Mouse (Mus musculus): ENCODE results near the gene Ttc17. TPM values are rescaled to one million over a fixed set of nuclear protein-coding genes. Genes with fewer than 3 reads are reported as not detected.
"Not testable (repeated sequence)": the region's sequence is repeated elsewhere in the genome, so short reads cannot be mapped to it uniquely, and the experiment has no call there.

Ttc17 gene
- total and polyA plus RNA-seq, 2 experiments from 2014 or later = 19.1 to 22.9 TPM

DNA sequence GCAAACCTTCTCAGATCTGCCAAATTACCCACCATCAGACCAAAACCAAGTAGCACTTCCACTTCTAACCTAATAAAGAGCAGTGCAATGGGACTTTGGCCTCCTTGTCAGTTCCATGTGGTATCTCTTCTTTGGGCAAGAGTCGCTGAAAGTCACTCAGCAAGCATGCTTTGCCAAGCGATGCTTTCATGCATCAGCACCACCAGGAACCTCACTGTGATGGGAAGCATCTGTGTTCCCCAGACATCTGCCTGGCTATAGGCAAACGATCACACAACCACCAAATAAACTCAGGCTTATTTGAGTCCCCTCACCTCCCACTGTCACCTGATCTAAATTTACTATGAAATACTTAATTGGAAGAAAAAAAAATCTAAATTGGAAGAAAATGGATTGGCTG, 5.5 kb downstream of the Ttc17 start:
- Histone ChIP-seq H3K36me3 (ENCODE audit: insufficient read depth, low read length) (no peaks in the 10 kb centered on the region), H3K9ac (replicated peaks; ENCODE audit: low read length) (no peak overlapping the region), H3K27me3 (ENCODE audit: insufficient read depth, low read length) (no peaks in the 10 kb centered on the region), H3K4me3 (ENCODE audit: low read length) (no peak overlapping the region), H3K4me1 (ENCODE audit: insufficient read depth, low read length) (peaks cover 29% of the 10 kb centered on the region), H3K27ac (no peak overlapping the region), H3K4me2 (ENCODE audit: low read depth, low read length) (no peak overlapping the region), H3K9me3 (ENCODE audit: low read length) (no peaks in the 10 kb centered on the region)
- ATAC-seq (no peak), DNase-seq (ENCODE audit: low spot score) (peak; percentile 40)
- WGBS = 60% methylated on average over 3 of the region's 3 CpGs
- TF ChIP-seq CTCF (IDR thresholded peaks at IDR 0.05; ENCODE audit: low read depth) = no peak

DNA sequence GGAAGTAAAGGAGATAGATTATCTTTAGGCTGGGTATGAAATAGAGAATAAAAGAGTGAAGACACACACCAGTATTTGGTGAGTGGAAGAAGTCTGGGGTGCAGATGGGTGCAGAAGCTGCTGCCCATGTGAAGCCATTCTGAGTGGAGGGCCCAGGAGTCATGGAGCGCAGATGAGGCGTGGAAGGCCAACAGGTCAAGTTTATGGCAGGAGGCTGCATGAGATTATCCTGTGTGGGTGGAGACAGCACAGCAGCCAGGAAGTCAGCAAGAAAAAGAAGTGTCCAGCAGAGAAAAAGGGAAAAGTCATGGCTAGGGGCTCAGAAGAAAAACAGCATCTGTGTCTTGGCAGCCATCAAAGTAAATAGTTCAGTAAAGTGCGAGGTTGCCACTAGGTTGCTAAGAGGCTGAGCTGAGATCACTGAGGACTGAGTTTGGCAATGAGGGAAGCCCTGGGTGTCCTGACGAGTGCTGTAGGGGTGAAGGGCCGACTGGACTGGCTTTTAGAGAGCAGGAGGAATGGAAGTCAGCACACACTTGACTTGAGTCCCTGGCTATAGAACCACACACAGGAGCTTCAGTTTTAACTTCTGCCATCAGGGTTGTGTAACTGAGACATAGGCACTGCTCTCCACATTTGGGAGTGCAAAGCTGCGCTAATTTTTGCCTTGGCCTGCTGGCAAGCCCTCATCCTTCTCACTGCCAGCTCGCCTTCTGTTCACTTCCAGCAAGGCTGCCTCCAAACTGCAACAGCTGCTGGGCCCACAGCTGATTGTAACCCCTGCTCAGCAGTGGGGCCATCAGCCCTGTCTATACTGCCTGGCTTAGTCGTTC, 8.1 kb downstream of the Ttc17 start:
- H3K36me3 ChIP-seq (ENCODE audit: insufficient read depth, low read length) = no peaks in the 10 kb centered on the region
- H3K4me1 ChIP-seq (ENCODE audit: insufficient read depth, low read length) = peaks cover 20% of the 10 kb centered on the region
- TF ChIP-seq CTCF (IDR thresholded peaks at IDR 0.05; ENCODE audit: low read depth) = no peak
- ATAC-seq (peak; percentile 93), DNase-seq (ENCODE audit: low spot score) (peak; percentile 82)
- peak overlapping the region; percentile 18; the same call in 1 of the 2 replicates for H3K4me2 ChIP-seq (ENCODE audit: low read depth, low read length)
- no peaks in the 10 kb centered on the region for H3K27me3 ChIP-seq (ENCODE audit: insufficient read depth, low read length)
- WGBS = 28% methylated on average over 8 of the region's 8 CpGs
- no peak overlapping the region for H3K4me3 ChIP-seq (ENCODE audit: low read length)
- H3K27ac ChIP-seq = peak overlapping the region; percentile 67
- no peaks in the 10 kb centered on the region for H3K9me3 ChIP-seq (ENCODE audit: low read length)
- no peak overlapping the region for H3K9ac ChIP-seq (replicated peaks; ENCODE audit: low read length)

DNA sequence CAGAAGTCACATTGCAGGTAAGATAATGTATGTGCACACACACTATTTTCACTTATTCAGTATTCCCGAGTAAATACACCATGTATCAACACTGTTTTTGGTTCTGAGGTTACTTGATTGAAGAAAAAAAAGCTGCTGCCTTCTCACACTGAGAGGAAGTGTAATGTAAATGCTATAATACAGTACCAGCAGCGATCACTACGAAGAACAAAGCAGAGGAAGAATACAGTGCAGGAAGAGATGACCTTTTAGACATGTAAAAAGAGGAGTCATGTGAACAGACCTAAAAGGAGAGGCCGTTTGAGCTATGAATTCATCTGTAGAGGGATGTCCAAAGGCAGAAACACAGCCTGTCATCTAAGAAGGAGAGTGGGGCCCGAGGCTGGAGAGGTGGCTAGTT, 9.0 kb downstream of the Ttc17 start:
- WGBS = 79% methylated on average over 5 of the region's 5 CpGs
- no peak overlapping the region for H3K4me3 ChIP-seq (ENCODE audit: low read length)
- H3K9ac ChIP-seq (replicated peaks; ENCODE audit: low read length) = no peak overlapping the region
- DNase-seq (ENCODE audit: low spot score) = no peak
- peaks cover 20% of the 10 kb centered on the region for H3K4me1 ChIP-seq (ENCODE audit: insufficient read depth, low read length)
- no peaks in the 10 kb centered on the region for H3K36me3 ChIP-seq (ENCODE audit: insufficient read depth, low read length)
- no peaks in the 10 kb centered on the region for H3K27me3 ChIP-seq (ENCODE audit: insufficient read depth, low read length)
- no peak for ATAC-seq
- H3K4me2 ChIP-seq (ENCODE audit: low read depth, low read length) = no peak overlapping the region
- TF ChIP-seq CTCF (IDR thresholded peaks at IDR 0.05; ENCODE audit: low read depth) = no peak
- H3K9me3 ChIP-seq (ENCODE audit: low read length) = no peaks in the 10 kb centered on the region
- H3K27ac ChIP-seq = no peak overlapping the region

DNA sequence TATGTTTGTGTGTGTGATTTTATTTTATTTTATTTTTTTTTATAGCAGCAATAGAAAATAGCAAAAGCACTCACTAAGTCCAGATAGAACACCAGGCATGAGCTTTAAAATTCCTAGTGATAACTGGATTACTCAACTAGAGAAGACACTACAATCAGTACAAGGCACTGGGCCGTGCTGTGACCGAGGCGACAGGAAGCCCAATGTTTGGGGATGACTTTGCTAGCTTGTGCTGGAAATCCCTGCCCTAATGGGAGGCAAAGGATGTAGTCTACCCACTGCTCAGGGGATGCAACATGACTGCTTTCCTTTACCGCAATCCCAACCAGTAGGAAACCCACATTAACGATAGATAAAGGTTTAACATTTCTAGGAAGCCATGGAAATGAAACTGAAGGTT, 10.2 kb downstream of the Ttc17 start:
- TF ChIP-seq CTCF (IDR thresholded peaks at IDR 0.05; ENCODE audit: low read depth) = no peak
- H3K27ac ChIP-seq = no peak overlapping the region

DNA sequence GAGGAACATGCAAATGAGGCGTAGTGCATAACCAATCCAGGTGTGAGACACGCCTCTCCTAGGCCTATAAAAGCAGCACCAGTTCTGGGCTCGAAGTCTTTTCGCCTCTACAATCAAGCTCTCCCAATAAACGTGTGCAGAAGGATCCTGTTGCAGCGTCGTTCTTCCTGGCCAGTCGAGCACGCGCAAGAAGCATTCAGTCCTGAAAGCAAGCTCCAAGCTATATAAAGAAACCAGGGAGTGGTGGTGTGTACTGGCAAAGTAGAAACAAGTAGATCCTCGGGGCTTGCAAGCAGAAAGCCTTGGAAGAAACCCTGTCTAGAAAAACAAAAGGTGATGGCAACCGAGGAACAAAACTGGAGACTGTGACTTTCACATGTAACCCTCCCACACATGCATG, 15.4 kb downstream of the Ttc17 start:
- not testable (repeated sequence) for H3K27ac ChIP-seq; H3K9me3 ChIP-seq (ENCODE audit: low read length); H3K4me2 ChIP-seq (ENCODE audit: low read depth, low read length); ATAC-seq; H3K4me3 ChIP-seq (ENCODE audit: low read length); H3K27me3 ChIP-seq (ENCODE audit: insufficient read depth, low read length); H3K4me1 ChIP-seq (ENCODE audit: insufficient read depth, low read length); H3K36me3 ChIP-seq (ENCODE audit: insufficient read depth, low read length); DNase-seq (ENCODE audit: low spot score); H3K9ac ChIP-seq (replicated peaks; ENCODE audit: low read length)
- WGBS = 95% methylated on average over 10 of the region's 12 CpGs

More for the DNA sequence above, 10.2 kb downstream of the Ttc17 start:
- ATAC-seq (no peak), DNase-seq (ENCODE audit: low spot score) (no peak)
- no peak overlapping the region for H3K9ac ChIP-seq (replicated peaks; ENCODE audit: low read length)
- H3K9me3 ChIP-seq (ENCODE audit: low read length) = no peaks in the 10 kb centered on the region
- no peaks in the 10 kb centered on the region for H3K36me3 ChIP-seq (ENCODE audit: insufficient read depth, low read length)
- no peak overlapping the region for H3K4me2 ChIP-seq (ENCODE audit: low read depth, low read length)
- H3K27me3 ChIP-seq (ENCODE audit: insufficient read depth, low read length) = no peaks in the 10 kb centered on the region
- WGBS = 87% methylated on average over 5 of the region's 5 CpGs
- H3K4me1 ChIP-seq (ENCODE audit: insufficient read depth, low read length) = peaks cover 20% of the 10 kb centered on the region
- no peak overlapping the region for H3K4me3 ChIP-seq (ENCODE audit: low read length)

DNA sequence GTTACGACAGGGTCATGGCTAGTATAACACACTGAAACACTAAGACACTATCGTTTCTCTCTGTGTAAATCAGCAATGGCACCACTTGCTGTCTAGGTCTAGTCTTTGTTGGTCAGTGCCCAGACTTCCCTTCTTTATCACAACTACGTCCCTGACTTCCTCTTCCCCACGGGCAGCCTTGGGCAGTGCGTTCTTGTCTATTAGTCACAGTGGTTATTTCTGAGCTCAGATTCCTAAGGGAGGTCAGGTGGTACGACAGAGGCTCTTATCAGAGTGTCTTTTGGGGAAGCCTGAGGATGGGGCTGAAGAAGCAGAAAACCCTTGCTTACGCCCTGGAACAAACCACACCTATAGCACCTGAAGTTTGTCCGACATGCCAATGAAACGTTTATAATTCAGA, 17.5 kb downstream of the Ttc17 start:
- H3K4me1 ChIP-seq (ENCODE audit: insufficient read depth, low read length) = no peaks in the 10 kb centered on the region
- WGBS = 81% methylated on average over 9 of the region's 9 CpGs

DNA sequence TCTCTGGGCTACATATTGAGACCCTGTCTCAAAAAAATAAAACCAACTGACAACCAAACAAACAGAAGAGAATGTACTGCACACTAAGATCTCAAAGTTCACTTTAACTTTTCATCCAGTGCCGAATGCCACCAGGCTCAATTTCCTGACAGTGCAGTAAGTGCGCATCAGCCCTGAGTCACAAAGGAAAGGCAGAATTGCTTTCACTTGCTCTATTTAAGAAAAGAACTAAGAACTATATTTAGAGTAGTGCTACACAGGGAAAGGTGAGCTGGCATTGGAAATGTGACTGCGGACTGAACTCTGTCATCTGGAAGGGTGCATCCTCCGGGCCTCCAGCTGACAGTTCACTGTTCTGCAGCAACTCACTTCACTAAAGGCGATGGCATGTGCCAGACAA, 18.6 kb downstream of the Ttc17 start:
- Histone ChIP-seq H3K4me3 (ENCODE audit: low read length) (no peak overlapping the region), H3K9ac (replicated peaks; ENCODE audit: low read length) (no peak overlapping the region), H3K4me2 (ENCODE audit: low read depth, low read length) (no peak overlapping the region), H3K36me3 (ENCODE audit: insufficient read depth, low read length) (no peaks in the 10 kb centered on the region), H3K4me1 (ENCODE audit: insufficient read depth, low read length) (no peaks in the 10 kb centered on the region), H3K27me3 (ENCODE audit: insufficient read depth, low read length) (no peaks in the 10 kb centered on the region), H3K9me3 (ENCODE audit: low read length) (no peaks in the 10 kb centered on the region), H3K27ac (no peak overlapping the region)
- no peak for TF ChIP-seq CTCF (IDR thresholded peaks at IDR 0.05; ENCODE audit: low read depth)
- WGBS = 92% methylated on average over 5 of the region's 5 CpGs
- DNase-seq (ENCODE audit: low spot score) (no peak), ATAC-seq (no peak)

More for the DNA sequence above, 17.5 kb downstream of the Ttc17 start:
- no peak overlapping the region for H3K27ac ChIP-seq
- H3K9me3 ChIP-seq (ENCODE audit: low read length) = no peaks in the 10 kb centered on the region
- no peak for DNase-seq (ENCODE audit: low spot score)
- no peak overlapping the region for H3K9ac ChIP-seq (replicated peaks; ENCODE audit: low read length)
- ATAC-seq = no peak
- H3K27me3 ChIP-seq (ENCODE audit: insufficient read depth, low read length) = no peaks in the 10 kb centered on the region
- TF ChIP-seq CTCF (IDR thresholded peaks at IDR 0.05; ENCODE audit: low read depth) = no peak
- no peak overlapping the region for H3K4me2 ChIP-seq (ENCODE audit: low read depth, low read length)
- H3K36me3 ChIP-seq (ENCODE audit: insufficient read depth, low read length) = no peaks in the 10 kb centered on the region
- no peak overlapping the region for H3K4me3 ChIP-seq (ENCODE audit: low read length)

DNA sequence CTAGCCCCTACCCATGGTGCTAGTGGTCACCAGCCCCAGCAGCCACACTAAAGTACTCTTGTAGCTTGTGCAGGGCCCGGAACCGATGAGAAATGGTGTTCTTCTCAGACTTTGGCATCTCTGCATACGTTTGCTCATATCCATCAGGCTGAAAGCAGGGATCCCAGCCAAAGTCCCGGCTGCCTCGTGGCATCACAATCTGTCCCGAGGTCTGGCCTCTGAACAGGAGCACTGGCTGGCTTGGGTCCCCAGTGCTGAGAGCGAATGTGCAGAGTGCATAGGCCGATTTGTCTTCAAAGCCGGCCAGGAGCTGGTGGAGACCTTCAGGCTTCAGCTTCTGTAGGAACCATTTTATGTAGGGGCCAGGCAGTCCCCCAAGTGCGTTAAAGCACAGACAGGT, 22.0 kb downstream of the Ttc17 start:
- H3K9me3 ChIP-seq (ENCODE audit: low read length); H3K4me2 ChIP-seq (ENCODE audit: low read depth, low read length); DNase-seq (ENCODE audit: low spot score); H3K4me3 ChIP-seq (ENCODE audit: low read length); H3K36me3 ChIP-seq (ENCODE audit: insufficient read depth, low read length); H3K27ac ChIP-seq; H3K9ac ChIP-seq (replicated peaks; ENCODE audit: low read length); H3K4me1 ChIP-seq (ENCODE audit: insufficient read depth, low read length); H3K27me3 ChIP-seq (ENCODE audit: insufficient read depth, low read length): not testable (repeated sequence)
- peak; percentile 59; the same call in 1 of the 2 replicates for ATAC-seq
- 72% methylated on average over 10 of the region's 10 CpGs for WGBS
